In genomic region chr3:132359596-132359995, GRCm38 (mm10) we compare ENCODE assay signal across 21 mouse cellular contexts.
"Had no signal": no experiment of that assay in that cellular context is flagged by ENCODE, and none has a peak within 500 bp of the region (broad histone marks: within the 10 kb centered on the region; RNA-seq: fewer than 3 reads in every experiment).

No protein-coding gene starts in this region.

- H3K27ac ChIP-seq: heart, adult 2 months; heart, embryonic 13.5 days; heart, embryonic 15.5 days; hindbrain, embryonic 13.5 days; hindbrain, embryonic 15.5 days; hindbrain, postnatal 0 days; layer of hippocampus, adult 2 months; left cerebral cortex, adult 2 months; limb, embryonic 10.5 days; limb, embryonic 12.5 days had no signal

- ATAC-seq: hindbrain, postnatal 0 days had no signal

- DNase-seq: gastrocnemius, postnatal 14 days; gastrocnemius, postnatal 36 days; heart, adult 11 months; heart, adult 2 months; heart, postnatal 14 days; heart, postnatal 36 days; kidney, adult 18-20 months; kidney, adult 8-10 months; kidney, postnatal 10 days; kidney, postnatal 25 days; kidney, postnatal 4 days had no signal

- H3K4me2 ChIP-seq: heart, embryonic 11.5 days; heart, embryonic 13.5 days; heart, embryonic 15.5 days; hindbrain, embryonic 13.5 days; hindbrain, embryonic 15.5 days; limb, embryonic 12.5 days had no signal

- H3K4me3 ChIP-seq: heart, adult 2 months; heart, embryonic 13.5 days; heart, embryonic 15.5 days; hindbrain, embryonic 13.5 days; hindbrain, embryonic 15.5 days; layer of hippocampus, adult 2 months; left cerebral cortex, adult 2 months; limb, embryonic 10.5 days; limb, embryonic 12.5 days had no signal

- H3K4me1 ChIP-seq: heart, embryonic 13.5 days; heart, embryonic 15.5 days; hindbrain, embryonic 13.5 days; hindbrain, embryonic 15.5 days; limb, embryonic 10.5 days; limb, embryonic 12.5 days had no signal

- H3K9me3 ChIP-seq: heart, embryonic 13.5 days; heart, embryonic 15.5 days; hindbrain, embryonic 13.5 days; hindbrain, embryonic 15.5 days; limb, embryonic 10.5 days; limb, embryonic 12.5 days had no signal

- H3K27me3 ChIP-seq: heart, embryonic 13.5 days; heart, embryonic 15.5 days; hindbrain, embryonic 13.5 days; hindbrain, embryonic 15.5 days; limb, embryonic 12.5 days had no signal

- H3K9ac ChIP-seq: heart, embryonic 13.5 days; heart, embryonic 15.5 days; hindbrain, embryonic 13.5 days; hindbrain, embryonic 15.5 days; limb, embryonic 12.5 days had no signal

- H3K36me3 ChIP-seq: heart, embryonic 13.5 days; heart, embryonic 15.5 days; hindbrain, embryonic 13.5 days; hindbrain, embryonic 15.5 days; limb, embryonic 10.5 days; limb, embryonic 12.5 days had no signal
